Mouse (Mus musculus): ENCODE results near the gene Snx8.
A peak's percentile ranks its signal among the peaks of the same experiment; 100 is the strongest.

Snx8 gene

GRCm38 (mm10) chr5:140388588-140389576 lies at the start of gene Snx8:
Snx8 (minus strand) TSS chr5:140389262.
- DNase-seq: peak; percentile 91

GRCm38 (mm10) chr5:140425016-140425783 lies 36.1 kb upstream of the Snx8 start:
- DNase-seq: no peak

- DNase-seq: no peak
These were observed 31.6 kb upstream of the Snx8 start for GRCm38 (mm10) chr5:140420616-140421015.

GRCm38 (mm10) chr5:140419442-140420080 lies 30.5 kb upstream of the Snx8 start:
- DNase-seq: peak; percentile 24

- DNase-seq: peak; percentile 89
These were observed 29.7 kb upstream of the Snx8 start, which contains the start of gene Eif3b for GRCm38 (mm10) chr5:140418489-140419441. Eif3b (plus strand) TSS chr5:140419328.

- peak; percentile 14 for DNase-seq
These were observed 29.0 kb upstream of the Snx8 start for GRCm38 (mm10) chr5:140418106-140418488.

- no peak for DNase-seq
These were observed 25.6 kb upstream of the Snx8 start for GRCm38 (mm10) chr5:140414647-140415046.

GRCm38 (mm10) chr5:140411339-140411738 lies 22.3 kb upstream of the Snx8 start:
- DNase-seq: peak; percentile 42

GRCm38 (mm10) chr5:140408801-140409200 lies 19.7 kb upstream of the Snx8 start:
- DNase-seq: no peak

- no peak for DNase-seq
These were observed 17.6 kb upstream of the Snx8 start for GRCm38 (mm10) chr5:140406666-140407065.

GRCm38 (mm10) chr5:140405126-140405525 lies 16.1 kb upstream of the Snx8 start:
- DNase-seq: no peak

GRCm38 (mm10) chr5:140402640-140403270 lies 13.7 kb upstream of the Snx8 start:
- DNase-seq: no peak

- no peak for DNase-seq
These were observed 7.3 kb upstream of the Snx8 start for GRCm38 (mm10) chr5:140396166-140396940.

- no peak for DNase-seq
These were observed 3.6 kb upstream of the Snx8 start for GRCm38 (mm10) chr5:140392701-140393100.

- DNase-seq: no peak
These were observed 2.9 kb upstream of the Snx8 start for GRCm38 (mm10) chr5:140391981-140392380.

GRCm38 (mm10) chr5:140391435-140391834 lies 2.4 kb upstream of the Snx8 start:
- no peak for DNase-seq

- no peak for DNase-seq
These were observed 585 bp upstream of the Snx8 start for GRCm38 (mm10) chr5:140389647-140390046.

GRCm38 (mm10) chr5:140387816-140388510 lies 1.1 kb downstream of the Snx8 start:
- no peak for DNase-seq

- no peak for DNase-seq
These were observed 1.8 kb downstream of the Snx8 start for GRCm38 (mm10) chr5:140387236-140387635.

GRCm38 (mm10) chr5:140384462-140384861 lies 4.6 kb downstream of the Snx8 start:
- no peak for DNase-seq
